Mouse (Mus musculus): ENCODE measurements around the gene Trim2. TPM values are rescaled to one million over a fixed set of nuclear protein-coding genes. Genes with fewer than 3 reads are reported as not detected.

Gene Trim2
- polyA plus RNA-seq, 1 experiment: 2.4 TPM

DNA sequence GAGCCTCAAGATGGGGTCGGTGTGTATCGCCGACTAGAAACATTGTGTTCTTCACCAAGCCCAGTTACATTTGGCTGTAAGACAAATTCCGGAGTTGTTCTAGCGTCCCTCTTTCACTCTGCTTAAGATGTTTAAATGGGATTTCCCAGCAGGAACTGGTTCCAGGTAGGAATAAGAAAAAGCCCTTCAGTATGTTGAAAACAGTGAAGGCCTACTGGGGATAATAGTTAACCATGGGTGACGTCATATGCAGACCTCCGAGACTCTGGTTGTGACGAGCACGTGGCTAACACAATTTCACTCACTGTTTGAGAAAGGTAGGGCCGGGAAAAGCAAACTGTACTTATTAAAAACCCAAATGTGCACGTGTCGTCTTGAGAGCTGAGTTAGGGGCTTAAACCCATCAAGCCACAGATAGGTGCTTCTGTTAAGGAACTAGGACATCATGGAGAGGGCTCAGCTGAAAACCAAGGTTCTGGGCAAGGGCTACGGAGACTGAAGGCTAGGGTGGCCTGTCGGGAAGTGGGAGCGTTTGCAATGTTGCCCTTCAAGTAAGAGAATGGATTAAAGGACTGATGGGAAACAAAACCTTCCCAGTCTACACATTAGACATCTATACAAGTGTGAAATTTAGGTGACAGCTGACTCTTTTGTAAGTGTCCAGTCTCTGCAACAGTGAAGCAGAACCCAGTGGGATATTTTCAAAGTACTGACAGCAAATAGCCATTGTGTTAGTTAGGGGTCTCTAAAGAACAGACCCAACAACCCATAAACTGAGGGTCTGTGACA lies 761 bp downstream of the Trim2 start:
- Histone ChIP-seq H3K36me3 (ENCODE audit: control insufficient read depth, insufficient read depth) (no peaks in the 10 kb centered on the region), H3ac (ENCODE audit: control insufficient read depth, insufficient read length, low read depth) (no peak overlapping the region), H3K4me3 (ENCODE audit: insufficient read depth, poor library complexity, severe bottlenecking) (no peak overlapping the region), H3K79me2 (ENCODE audit: control insufficient read depth, insufficient read depth) (no peaks in the 10 kb centered on the region), H3K27me3 (ENCODE audit: control insufficient read depth, insufficient read depth, insufficient read length) (no peaks in the 10 kb centered on the region), H3K79me3 (ENCODE audit: low read depth) (no peaks in the 10 kb centered on the region)
- no peak for TF ChIP-seq MYOG (IDR thresholded peaks at IDR 0.05; ENCODE audit: control insufficient read depth, extremely low read depth, insufficient read length)
- TF ChIP-seq MAX (IDR thresholded peaks at IDR 0.05): no peak
- no peak for TF ChIP-seq FOSL1 (IDR thresholded peaks at IDR 0.05; ENCODE audit: insufficient read depth, low read length, poor library complexity, severe bottlenecking)
- no peak for TF ChIP-seq CEBPB (IDR thresholded peaks at IDR 0.05; ENCODE audit: low read depth)
- TF ChIP-seq MYOD1 (IDR thresholded peaks at IDR 0.05; ENCODE audit: control insufficient read depth, insufficient read length, low read depth): no peak
- TF ChIP-seq CTCF (IDR thresholded peaks at IDR 0.05; ENCODE audit: control insufficient read depth, insufficient read depth, insufficient read length): no peak
- TF ChIP-seq USF1 (IDR thresholded peaks at IDR 0.05; ENCODE audit: low read depth): no peak

GRCm38 (mm10) chr3:84305010-84305692 lies 1.5 kb downstream of the Trim2 start:
- Histone ChIP-seq H3K36me3 (ENCODE audit: control insufficient read depth, insufficient read depth) (no peaks in the 10 kb centered on the region), H3K79me3 (ENCODE audit: low read depth) (no peaks in the 10 kb centered on the region), H3K27me3 (ENCODE audit: control insufficient read depth, insufficient read depth, insufficient read length) (no peaks in the 10 kb centered on the region), H3K4me3 (ENCODE audit: insufficient read depth, poor library complexity, severe bottlenecking) (no peak overlapping the region), H3ac (ENCODE audit: control insufficient read depth, insufficient read length, low read depth) (no peak overlapping the region), H3K79me2 (ENCODE audit: control insufficient read depth, insufficient read depth) (no peaks in the 10 kb centered on the region)
- TF ChIP-seq FOSL1 (IDR thresholded peaks at IDR 0.05; ENCODE audit: insufficient read depth, low read length, poor library complexity, severe bottlenecking): no peak
- no peak for TF ChIP-seq USF1 (IDR thresholded peaks at IDR 0.05; ENCODE audit: low read depth)
- no peak for TF ChIP-seq CEBPB (IDR thresholded peaks at IDR 0.05; ENCODE audit: low read depth)

- Histone ChIP-seq H3K27me3 (ENCODE audit: control insufficient read depth, insufficient read depth, insufficient read length) (no peaks in the 10 kb centered on the region), H3ac (ENCODE audit: control insufficient read depth, insufficient read length, low read depth) (no peak overlapping the region), H3K79me3 (ENCODE audit: low read depth) (no peaks in the 10 kb centered on the region), H3K36me3 (ENCODE audit: control insufficient read depth, insufficient read depth) (no peaks in the 10 kb centered on the region), H3K79me2 (ENCODE audit: control insufficient read depth, insufficient read depth) (no peaks in the 10 kb centered on the region), H3K4me3 (ENCODE audit: insufficient read depth, poor library complexity, severe bottlenecking) (no peak overlapping the region)
- TF ChIP-seq CEBPB (IDR thresholded peaks at IDR 0.05; ENCODE audit: low read depth): no peak
- TF ChIP-seq USF1 (IDR thresholded peaks at IDR 0.05; ENCODE audit: low read depth): no peak
Observed at GRCm38 (mm10) chr3:84304339-84305009, 2.2 kb downstream of the Trim2 start.

GRCm38 (mm10) chr3:84303395-84303949 lies 3.2 kb downstream of the Trim2 start:
- no peaks in the 10 kb centered on the region for H3K79me3 ChIP-seq (ENCODE audit: low read depth)
- H3K4me3 ChIP-seq (ENCODE audit: insufficient read depth, poor library complexity, severe bottlenecking): no peak overlapping the region
- H3K27me3 ChIP-seq (ENCODE audit: control insufficient read depth, insufficient read depth, insufficient read length): no peaks in the 10 kb centered on the region
- TF ChIP-seq FOSL1 (IDR thresholded peaks at IDR 0.05; ENCODE audit: insufficient read depth, low read length, poor library complexity, severe bottlenecking): no peak
- no peak for TF ChIP-seq MYOD1 (IDR thresholded peaks at IDR 0.05; ENCODE audit: control insufficient read depth, insufficient read length, low read depth)
- TF ChIP-seq MYOG (IDR thresholded peaks at IDR 0.05; ENCODE audit: control insufficient read depth, extremely low read depth, insufficient read length): no peak
- no peak for TF ChIP-seq CEBPB (IDR thresholded peaks at IDR 0.05; ENCODE audit: low read depth)
- no peak for TF ChIP-seq USF1 (IDR thresholded peaks at IDR 0.05; ENCODE audit: low read depth)
- no peak for TF ChIP-seq MAX (IDR thresholded peaks at IDR 0.05)
- no peak for TF ChIP-seq CTCF (IDR thresholded peaks at IDR 0.05; ENCODE audit: control insufficient read depth, insufficient read depth, insufficient read length)
- no peak overlapping the region for H3ac ChIP-seq (ENCODE audit: control insufficient read depth, insufficient read length, low read depth)
- H3K36me3 ChIP-seq (ENCODE audit: control insufficient read depth, insufficient read depth): no peaks in the 10 kb centered on the region
- H3K79me2 ChIP-seq (ENCODE audit: control insufficient read depth, insufficient read depth): no peaks in the 10 kb centered on the region

GRCm38 (mm10) chr3:84302273-84302672 lies 4.4 kb downstream of the Trim2 start:
- peak; percentile 39 for TF ChIP-seq CTCF (IDR thresholded peaks at IDR 0.05; ENCODE audit: control insufficient read depth, insufficient read depth, insufficient read length)
- no peak for TF ChIP-seq MYOG (IDR thresholded peaks at IDR 0.05; ENCODE audit: control insufficient read depth, extremely low read depth, insufficient read length)
- Histone ChIP-seq H3K4me3 (ENCODE audit: insufficient read depth, poor library complexity, severe bottlenecking) (no peak overlapping the region), H3K79me3 (ENCODE audit: low read depth) (no peaks in the 10 kb centered on the region), H3K36me3 (ENCODE audit: control insufficient read depth, insufficient read depth) (no peaks in the 10 kb centered on the region), H3K27me3 (ENCODE audit: control insufficient read depth, insufficient read depth, insufficient read length) (no peaks in the 10 kb centered on the region), H3K79me2 (ENCODE audit: control insufficient read depth, insufficient read depth) (no peaks in the 10 kb centered on the region), H3ac (ENCODE audit: control insufficient read depth, insufficient read length, low read depth) (no peak overlapping the region)

Measured in C2C12 (cell line).